Mouse (Mus musculus) stomach, postnatal 0 days (tissue): Measurements from ENCODE around the gene Cdh12.

Source experiments
- CTCF ChIP-seq: IDR thresholded peaks from 2 replicates; pipeline ENCODE4 v1.5.1; 2016; ENCODE audit warnings: antibody characterized with exemption, low read depth, mild to moderate bottlenecking, moderate library complexity
- EP300 ChIP-seq: optimal IDR thresholded peaks from 2 replicates; pipeline ENCODE3; 2016; ENCODE audit warnings: antibody characterized with exemption

DNA sequence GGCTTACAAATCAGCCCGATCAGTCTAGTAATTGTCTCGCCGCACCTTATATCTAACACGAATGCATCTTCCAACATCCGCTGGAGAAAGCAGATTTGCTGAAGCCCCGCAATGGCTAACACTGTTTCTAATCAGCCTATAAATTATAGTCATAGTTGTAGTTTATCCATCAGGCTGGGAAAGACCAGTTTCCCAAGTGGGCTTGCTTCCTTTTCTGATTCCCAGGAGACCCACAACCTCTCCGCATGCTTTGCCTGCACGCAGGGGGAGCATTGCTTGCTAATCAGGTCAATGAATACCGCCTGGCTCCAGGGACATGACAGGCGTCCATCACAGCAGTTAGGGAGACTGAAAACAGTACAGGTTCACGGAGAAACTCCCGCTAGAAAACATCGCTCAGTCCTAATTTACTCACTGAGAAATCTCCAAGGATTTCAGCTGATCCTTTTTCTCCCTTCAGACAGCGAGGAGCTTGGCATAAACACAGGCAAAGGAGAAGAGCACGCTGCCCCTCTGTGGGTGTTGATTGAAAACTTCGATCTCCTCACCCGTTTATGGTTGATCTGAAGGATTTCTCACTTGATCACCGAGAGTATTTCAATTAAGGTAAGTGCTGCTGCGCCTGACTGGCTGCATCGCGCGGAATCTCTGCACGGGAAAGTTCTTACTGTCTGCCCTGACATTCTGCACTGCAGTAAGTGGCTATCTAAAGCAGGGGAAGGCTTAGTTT is 662.0 kb downstream of the Cdh12 start:
- TF ChIP-seq CTCF = no peak
- no peak for TF ChIP-seq EP300
